Mouse (Mus musculus) megakaryocyte-erythroid progenitor cell, adult 5-6 weeks (primary cell): ENCODE measurements around the gene Cdh6. TPM values are rescaled to one million over a fixed set of nuclear protein-coding genes. Genes with fewer than 3 reads are reported as not detected.

Experiments used
- ATAC-seq: replicated peaks from 2 replicates; pipeline ENCODE4 v1.8.0; 2016; ENCODE audit warnings: mild to moderate bottlenecking, inconsistent platforms; ENCODE audit not compliant: severe bottlenecking, poor library complexity, low FRiP score, low TSS enrichment
- total RNA-seq, 2 experiments: library from RNA; stranded (forward) in 1 of 2; stranded (reverse) in 1 of 2; fragments of 200-1000, 215-1000 nt in 1 of 2; fragments of >200 nt in 1 of 2; fragmentation: Nextera tagmentation in 1 of 2; gene quantifications; 2 replicates each; pipeline ENCODE4 v1.2.3; 2014 to 2017

Cdh6 gene
- total RNA-seq (2014; fragmentation: Nextera tagmentation) (not detected in 2 replicates), total RNA-seq (2017) (not detected in 2 replicates)

GRCm38 (mm10) chr15:13173071-13173778 is at the start of gene Cdh6:
Cdh6 (minus strand) TSS chr15:13173675.
- ATAC-seq = no peak

GRCm38 (mm10) chr15:13219727-13220454 is 46.4 kb upstream of the Cdh6 start:
- no peak for ATAC-seq

GRCm38 (mm10) chr15:13217800-13218199 is 44.3 kb upstream of the Cdh6 start:
- ATAC-seq = no peak

- ATAC-seq = no peak
These were observed 43.7 kb upstream of the Cdh6 start for GRCm38 (mm10) chr15:13217161-13217560.

GRCm38 (mm10) chr15:13212956-13213355 is 39.5 kb upstream of the Cdh6 start:
- ATAC-seq = no peak

- ATAC-seq = no peak
These were observed 38.7 kb upstream of the Cdh6 start for GRCm38 (mm10) chr15:13212027-13212685.

- ATAC-seq = no peak
These were observed 36.7 kb upstream of the Cdh6 start for GRCm38 (mm10) chr15:13210186-13210585.

- no peak for ATAC-seq
These were observed 35.2 kb upstream of the Cdh6 start for GRCm38 (mm10) chr15:13208716-13209115.

GRCm38 (mm10) chr15:13196237-13196636 is 22.8 kb upstream of the Cdh6 start:
- no peak for ATAC-seq

GRCm38 (mm10) chr15:13194048-13194447 is 20.6 kb upstream of the Cdh6 start:
- ATAC-seq = no peak

GRCm38 (mm10) chr15:13193076-13193475 is 19.6 kb upstream of the Cdh6 start:
- no peak for ATAC-seq

GRCm38 (mm10) chr15:13183661-13184060 is 10.2 kb upstream of the Cdh6 start:
- ATAC-seq = no peak

GRCm38 (mm10) chr15:13181430-13181829 is 8.0 kb upstream of the Cdh6 start:
- ATAC-seq = no peak

GRCm38 (mm10) chr15:13181014-13181413 is 7.5 kb upstream of the Cdh6 start:
- no peak for ATAC-seq

- ATAC-seq = no peak
These were observed 2.5 kb upstream of the Cdh6 start for GRCm38 (mm10) chr15:13175978-13176377.

GRCm38 (mm10) chr15:13174618-13174980 is 1.1 kb upstream of the Cdh6 start:
- ATAC-seq = no peak

GRCm38 (mm10) chr15:13173840-13174617 is 554 bp upstream of the Cdh6 start:
- no peak for ATAC-seq

- no peak for ATAC-seq
These were observed 957 bp downstream of the Cdh6 start for GRCm38 (mm10) chr15:13172365-13173070.
